Mouse (Mus musculus) lung, postnatal 10 days (tissue): Measurements from ENCODE around the gene Sept12.

Experiments used
- DNase-seq: peaks from one replicate; pipeline ENCODE4 v3.0.0; 2021

The Sept12 gene

GRCm38 (mm10) chr16:4997553-4997952 is at the start of gene Sept12:
Sept12 (minus strand) TSS chr16:4997852.
- DNase-seq: no peak

GRCm38 (mm10) chr16:5045322-5045721 is 47.7 kb upstream of the Sept12 start:
- DNase-seq: no peak

GRCm38 (mm10) chr16:5036649-5037234 is 39.1 kb upstream of the Sept12 start:
- peak; percentile 38 for DNase-seq

- no peak for DNase-seq
Measured at GRCm38 (mm10) chr16:5035591-5035990, 37.9 kb upstream of the Sept12 start.

- no peak for DNase-seq
Measured at GRCm38 (mm10) chr16:5029847-5030246, 32.2 kb upstream of the Sept12 start.

GRCm38 (mm10) chr16:5024021-5024420 is 26.4 kb upstream of the Sept12 start:
- DNase-seq: no peak

- DNase-seq: peak; percentile 35
Measured at GRCm38 (mm10) chr16:5014578-5014977, 16.9 kb upstream of the Sept12 start.

- peak; percentile 100 for DNase-seq
Measured at GRCm38 (mm10) chr16:5013054-5013838, 15.6 kb upstream of the Sept12 start, which contains the start of gene Rogdi. Rogdi (minus strand) TSS chr16:5013553.

GRCm38 (mm10) chr16:5012036-5013005 is 14.7 kb upstream of the Sept12 start:
- no peak for DNase-seq

- no peak for DNase-seq
Measured at GRCm38 (mm10) chr16:5011285-5011684, 13.6 kb upstream of the Sept12 start.

- no peak for DNase-seq
Measured at GRCm38 (mm10) chr16:5010371-5010935, 12.8 kb upstream of the Sept12 start.

GRCm38 (mm10) chr16:5008076-5008475 is 10.4 kb upstream of the Sept12 start:
- no peak for DNase-seq

- DNase-seq: no peak
Measured at GRCm38 (mm10) chr16:5007492-5007891, 9.8 kb upstream of the Sept12 start.

- DNase-seq: peak; percentile 75
Measured at GRCm38 (mm10) chr16:5007067-5007466, 9.4 kb upstream of the Sept12 start, which contains the start of gene Smim22. Smim22 (plus strand) TSS chr16:5007288.

- DNase-seq: no peak
Measured at GRCm38 (mm10) chr16:5000611-5001010, 3.0 kb upstream of the Sept12 start.

- no peak for DNase-seq
Measured at GRCm38 (mm10) chr16:4998984-4999383, 1.3 kb upstream of the Sept12 start.

- no peak for DNase-seq
Measured at GRCm38 (mm10) chr16:4993276-4993675, 4.4 kb downstream of the Sept12 start.

GRCm38 (mm10) chr16:4984717-4985116 is 12.9 kb downstream of the Sept12 start:
- no peak for DNase-seq

- peak; percentile 52 for DNase-seq
Measured at GRCm38 (mm10) chr16:4979755-4980380, 17.8 kb downstream of the Sept12 start.

GRCm38 (mm10) chr16:4978275-4979051 is 19.2 kb downstream of the Sept12 start:
- DNase-seq: peak; percentile 54

GRCm38 (mm10) chr16:4976180-4976579 is 21.5 kb downstream of the Sept12 start:
- no peak for DNase-seq
